Mouse (Mus musculus) forebrain, postnatal 0 days (tissue): ENCODE data around the gene Chid1. TPM values are rescaled to one million over a fixed set of nuclear protein-coding genes. Genes with fewer than 3 reads are reported as not detected.

Source experiments
- ATAC-seq: fragments of 200-750 bp; cut with Nextera tagmentation; 2 replicates; pipeline ENCODE4 v1.8.0; 2017; ENCODE audit warnings: mild to moderate bottlenecking, moderate library complexity
- DNase-seq: peaks from one replicate; pipeline ENCODE4 v3.0.0-alpha.2; 2015
- H3K27ac ChIP-seq: fragments of 300-500 bp; sonication (generic); 2 replicates; pipeline ENCODE4 v1.5.1; 2014; ENCODE audit warnings: low read depth, mild to moderate bottlenecking, antibody characterized with exemption, low read length, moderate library complexity, mixed read lengths
- H3K27me3 ChIP-seq: fragments of 300-500 bp; sonication (generic); 2 replicates; pipeline ENCODE4 v1.6.1; 2014; ENCODE audit warnings: mild to moderate bottlenecking, low read length, mixed read lengths; ENCODE audit not compliant: insufficient read depth
- H3K36me3 ChIP-seq: fragments of 300-500 bp; sonication (generic); 2 replicates; pipeline ENCODE4 v1.6.1; 2014; ENCODE audit warnings: mild to moderate bottlenecking, moderate library complexity; ENCODE audit not compliant: insufficient read depth
- H3K4me1 ChIP-seq: fragments of 300-500 bp; sonication (generic); 2 replicates; pipeline ENCODE4 v1.6.1; 2014; ENCODE audit warnings: antibody characterized with exemption; ENCODE audit not compliant: insufficient read depth
- H3K4me2 ChIP-seq: fragments of 300-500 bp; sonication (generic); 2 replicates; pipeline ENCODE4 v1.6.1; 2014; ENCODE audit warnings: low read depth, mild to moderate bottlenecking, moderate library complexity
- H3K4me3 ChIP-seq: fragments of 300-500 bp; sonication (generic); 2 replicates; pipeline ENCODE4 v1.5.1; 2014; ENCODE audit warnings: low read depth, low read length, mixed read lengths
- H3K9ac ChIP-seq: fragments of 300-500 bp; sonication (generic); 2 replicates; pipeline ENCODE4 v1.6.1; 2014; ENCODE audit warnings: mild to moderate bottlenecking
- H3K9me3 ChIP-seq: fragments of 300-500 bp; sonication (generic); 2 replicates; pipeline ENCODE4 v1.6.1; 2016; ENCODE audit warnings: low read length
- CTCF ChIP-seq: sonication (generic); IDR thresholded peaks from 2 replicates; pipeline ENCODE4 v1.5.1; 2016; ENCODE audit warnings: antibody characterized with exemption, control low read depth, low read depth
- WGBS: fragments of 180-500 bp; shearing (Covaris S2); extraction: QIAGEN DNeasy Blood & Tissue Kit; methylation state at CpG from one replicate; pipeline ENCODE4 v1.1.7; 2014; 5-methylcytosine and 5-hydroxymethylcytosine counted together
- polyA plus RNA-seq: library from polyadenylated mRNA; unstranded; fragments of >200 nt; fragmentation: Nextera tagmentation; extraction: Ambion mirVana; gene quantifications from 2 replicates; pipeline ENCODE4 v1.2.1, GENCODE M21; 2015
- total RNA-seq: library from RNA; depleted of rRNA; stranded (reverse); fragments of >200 nt; gene quantifications from 2 replicates; pipeline ENCODE4 v1.2.3, GENCODE M21; 2014

Gene Chid1
- total and polyA plus RNA-seq, 2 experiments from 2014 or later, result 42.0 TPM

GRCm38 (mm10) chr7:141566587-141566986 lies 26.9 kb upstream of the Chid1 start:
- no peak for TF ChIP-seq CTCF
- ATAC-seq, result no peak
- peaks cover 13% of the 10 kb centered on the region for H3K4me1 ChIP-seq
- no peak overlapping the region for H3K9ac ChIP-seq
- 79% methylated on average over 7 of the region's 7 CpGs for WGBS
- no peaks in the 10 kb centered on the region for H3K27me3 ChIP-seq
- DNase-seq, result no peak
- peaks cover 7% of the 10 kb centered on the region; the same call in 1 of the 2 replicates for H3K36me3 ChIP-seq
- no peak overlapping the region for H3K4me3 ChIP-seq
- H3K9me3 ChIP-seq, result no peaks in the 10 kb centered on the region
- H3K4me2 ChIP-seq, result no peak overlapping the region
- H3K27ac ChIP-seq, result no peak overlapping the region

- Histone ChIP-seq H3K27ac (no peak overlapping the region), H3K4me3 (no peak overlapping the region), H3K36me3 (peaks cover 7% of the 10 kb centered on the region; the same call in 1 of the 2 replicates), H3K4me2 (no peak overlapping the region), H3K4me1 (peaks cover 15% of the 10 kb centered on the region), H3K9ac (no peak overlapping the region), H3K27me3 (no peaks in the 10 kb centered on the region), H3K9me3 (no peaks in the 10 kb centered on the region)
- DNase-seq (no peak), ATAC-seq (no peak)
- WGBS, result 80% methylated on average over 7 of the region's 7 CpGs
- TF ChIP-seq CTCF, result no peak
Measured at GRCm38 (mm10) chr7:141564561-141564960, 24.9 kb upstream of the Chid1 start.

GRCm38 (mm10) chr7:141562852-141563427 lies 23.3 kb upstream of the Chid1 start:
- peak; percentile 27 for ATAC-seq
- whole genome bisulfite sequencing, result 2% methylated on average over 21 of the region's 21 CpGs
- Histone ChIP-seq H3K27me3 (no peaks in the 10 kb centered on the region), H3K9ac (peak overlapping the region; percentile 96), H3K4me2 (peak overlapping the region; percentile 88), H3K4me3 (peak overlapping the region; percentile 100), H3K36me3 (peaks cover 7% of the 10 kb centered on the region; the same call in 1 of the 2 replicates), H3K27ac (peak overlapping the region; percentile 87), H3K9me3 (no peaks in the 10 kb centered on the region), H3K4me1 (peaks cover 12% of the 10 kb centered on the region)
- peak; percentile 74 for DNase-seq
- TF ChIP-seq CTCF, result no peak

GRCm38 (mm10) chr7:141562421-141562851 lies 22.8 kb upstream of the Chid1 start:
- peak; percentile 59 for ATAC-seq
- peak overlapping the region; percentile 96 for H3K9ac ChIP-seq

GRCm38 (mm10) chr7:141561682-141562391 lies 22.2 kb upstream of the Chid1 start, which contains the start of gene Ap2a2:
Gene Ap2a2 (plus strand): TSS chr7:141562173.
- H3K27me3 ChIP-seq, result no peaks in the 10 kb centered on the region
- H3K9me3 ChIP-seq, result no peaks in the 10 kb centered on the region
- under 1% methylated on average over 72 of the region's 72 CpGs for WGBS
- ATAC-seq, result peak; percentile 96
- peak within 1 kb of the TSS; percentile 87 for H3K27ac ChIP-seq
- H3K4me2 ChIP-seq, result peak within 1 kb of the TSS; percentile 88
- peak; percentile 7; the same call in 1 of the 2 replicates for TF ChIP-seq CTCF
- H3K9ac ChIP-seq, result peak within 1 kb of the TSS; percentile 96
- H3K36me3 ChIP-seq, result peaks cover 7% of the 10 kb centered on the region; the same call in 1 of the 2 replicates
- DNase-seq, result peak; percentile 98
- H3K4me3 ChIP-seq, result peak within 1 kb of the TSS; percentile 100
- peaks cover 11% of the 10 kb centered on the region for H3K4me1 ChIP-seq

More at GRCm38 (mm10) chr7:141562421-141562851, 22.8 kb upstream of the Chid1 start:
- H3K4me2 ChIP-seq, result peak overlapping the region; percentile 88
- peak overlapping the region; percentile 87 for H3K27ac ChIP-seq
- peaks cover 7% of the 10 kb centered on the region; the same call in 1 of the 2 replicates for H3K36me3 ChIP-seq
- no peaks in the 10 kb centered on the region for H3K27me3 ChIP-seq
- no peak for TF ChIP-seq CTCF
- H3K4me3 ChIP-seq, result peak overlapping the region; percentile 100
- H3K4me1 ChIP-seq, result peaks cover 11% of the 10 kb centered on the region
- H3K9me3 ChIP-seq, result no peaks in the 10 kb centered on the region
- DNase-seq, result no peak
- WGBS, result 1% methylated on average over 32 of the region's 33 CpGs

- Histone ChIP-seq H3K9ac (no peak overlapping the region), H3K4me2 (no peak overlapping the region), H3K27me3 (no peaks in the 10 kb centered on the region), H3K4me1 (peaks cover 11% of the 10 kb centered on the region), H3K9me3 (no peaks in the 10 kb centered on the region), H3K36me3 (peaks cover 4% of the 10 kb centered on the region; the same call in 1 of the 2 replicates), H3K27ac (no peak overlapping the region), H3K4me3 (no peak overlapping the region)
- ATAC-seq, result no peak
- DNase-seq, result no peak
- TF ChIP-seq CTCF, result no peak
- 85% methylated on average over 4 of the region's 4 CpGs for WGBS
Measured at GRCm38 (mm10) chr7:141560471-141560870, 20.8 kb upstream of the Chid1 start.
